Mouse (Mus musculus) neural tube, embryonic 12.5 days (tissue): ENCODE measurements around the gene Gm43302. TPM values are rescaled to one million over a fixed set of nuclear protein-coding genes. Genes with fewer than 3 reads are reported as not detected.

ENCODE experiments used
- ATAC-seq: fragments of 200-750 bp; cut with Nextera tagmentation; 2 replicates; pipeline ENCODE4 v1.8.0; 2017; ENCODE audit warnings: low read depth, mild to moderate bottlenecking, moderate TSS enrichment, moderate library complexity; ENCODE audit not compliant: low FRiP score
- H3K27ac ChIP-seq: fragments of 300-500 bp; sonication (generic); 2 replicates; pipeline ENCODE4 v1.5.1; 2016
- H3K27me3 ChIP-seq: fragments of 300-500 bp; sonication (generic); replicated peaks from 2 replicates; pipeline ENCODE4 v1.6.1; 2016; ENCODE audit warnings: mild to moderate bottlenecking
- H3K36me3 ChIP-seq: fragments of 300-500 bp; sonication (generic); 2 replicates; pipeline ENCODE4 v1.6.1; 2016; ENCODE audit warnings: mild to moderate bottlenecking
- H3K4me1 ChIP-seq: fragments of 300-500 bp; sonication (generic); 2 replicates; pipeline ENCODE4 v1.6.1; 2016
- H3K4me2 ChIP-seq: fragments of 300-500 bp; sonication (generic); replicated peaks from 2 replicates; pipeline ENCODE4 v1.6.1; 2016; ENCODE audit warnings: mild to moderate bottlenecking
- H3K4me3 ChIP-seq: fragments of 300-500 bp; sonication (generic); 2 replicates; pipeline ENCODE4 v1.5.1; 2016
- H3K9ac ChIP-seq: fragments of 300-500 bp; sonication (generic); 2 replicates; pipeline ENCODE4 v1.6.1; 2016; ENCODE audit warnings: mild to moderate bottlenecking
- H3K9me3 ChIP-seq: fragments of 300-500 bp; sonication (generic); 2 replicates; pipeline ENCODE4 v1.6.1; 2016; ENCODE audit warnings: mild to moderate bottlenecking
- polyA plus RNA-seq: library from polyadenylated mRNA; unstranded; fragments of >200 nt; fragmentation: Nextera tagmentation; extraction: Ambion mirVana; gene quantifications from 2 replicates; pipeline ENCODE4 v1.2.1, GENCODE M21; 2016

Gm43302 gene
- polyA plus RNA-seq, 1 experiment from 2014 or later = 0.18 TPM

GRCm38 (mm10) chr5:105181446-105181845, 112.0 kb downstream of the Gm43302 start:
- no peak overlapping the region for H3K9ac ChIP-seq
- ATAC-seq = no peak
- no peak overlapping the region for H3K27ac ChIP-seq
- H3K4me1 ChIP-seq = no peaks in the 10 kb centered on the region
- no peaks in the 10 kb centered on the region for H3K27me3 ChIP-seq
- H3K4me3 ChIP-seq = no peak overlapping the region
- no peak overlapping the region for H3K4me2 ChIP-seq
- H3K36me3 ChIP-seq = no peaks in the 10 kb centered on the region
- H3K9me3 ChIP-seq = no peaks in the 10 kb centered on the region

Other genes with a start within 250 kb of the Gm43302 start
- 0.84 and 1.0 TPM in 2 replicates for gene Gbp9, start 154.2 kb downstream of the Gm43302 start, polyA plus RNA-seq
- 0.29 and 0.33 TPM in 2 replicates for gene Gbp8, start 154.2 kb downstream of the Gm43302 start, polyA plus RNA-seq
- 0.39 and 0.59 TPM in 2 replicates for gene Gbp4, start 154.1 kb downstream of the Gm43302 start, polyA plus RNA-seq
- 0.51 and 0.98 TPM in 2 replicates for gene Gbp10, start 54.2 kb downstream of the Gm43302 start, polyA plus RNA-seq
- gene Gbp6, start within 50 bp of the Gm43302 start, polyA plus RNA-seq = 1.9 and 2.5 TPM in 2 replicates
- 11.8 and 14.8 TPM in 2 replicates for gene Lrrc8b, start 122.1 kb upstream of the Gm43302 start, polyA plus RNA-seq
- gene Lrrc8c, start 225.7 kb upstream of the Gm43302 start, polyA plus RNA-seq = 8.6 and 10.9 TPM in 2 replicates